Mouse (Mus musculus) neural tube, embryonic 11.5 days (tissue): ENCODE measurements around the gene Trim60. TPM values are rescaled to one million over a fixed set of nuclear protein-coding genes. Genes with fewer than 3 reads are reported as not detected.
"Not testable (repeated sequence)": the region's sequence is repeated elsewhere in the genome, so short reads cannot be mapped to it uniquely, and the experiment has no call there.

Source experiments
- ATAC-seq: fragments of 200-750 bp; cut with Nextera tagmentation; 2 replicates; pipeline ENCODE4 v1.8.0; 2017; ENCODE audit warnings: moderate number of reproducible peaks, mild to moderate bottlenecking, moderate TSS enrichment, moderate library complexity; ENCODE audit not compliant: insufficient read depth, low FRiP score, low TSS enrichment
- DNase-seq: peaks from one replicate; pipeline ENCODE4 v3.0.0-alpha.2; 2015; ENCODE audit warnings: low spot score
- H3K27ac ChIP-seq: fragments of 300-500 bp; sonication (generic); 2 replicates; pipeline ENCODE4 v1.5.1; 2014; ENCODE audit warnings: low read depth, mild to moderate bottlenecking, low read length
- H3K27me3 ChIP-seq: fragments of 300-500 bp; sonication (generic); 2 replicates; pipeline ENCODE4 v1.6.1; 2014; ENCODE audit warnings: mild to moderate bottlenecking, low read length, mixed read lengths; ENCODE audit not compliant: control insufficient read depth, insufficient read depth
- H3K36me3 ChIP-seq: fragments of 300-500 bp; sonication (generic); 2 replicates; pipeline ENCODE4 v1.6.1; 2014; ENCODE audit warnings: mild to moderate bottlenecking, low read length, moderate library complexity, mixed read lengths; ENCODE audit not compliant: control insufficient read depth, insufficient read depth
- H3K4me1 ChIP-seq: fragments of 300-500 bp; sonication (generic); 2 replicates; pipeline ENCODE4 v1.6.1; 2014; ENCODE audit warnings: low read length, mixed read lengths; ENCODE audit not compliant: control insufficient read depth, insufficient read depth
- H3K4me2 ChIP-seq: fragments of 300-500 bp; sonication (generic); 2 replicates; pipeline ENCODE4 v1.6.1; 2014; ENCODE audit warnings: low read depth, mild to moderate bottlenecking, moderate library complexity
- H3K4me3 ChIP-seq: fragments of 300-500 bp; sonication (generic); 2 replicates; pipeline ENCODE4 v1.5.1; 2014; ENCODE audit warnings: low read depth, low read length
- H3K9ac ChIP-seq: fragments of 300-500 bp; sonication (generic); 2 replicates; pipeline ENCODE4 v1.6.1; 2014; ENCODE audit warnings: mild to moderate bottlenecking, low read length
- H3K9me3 ChIP-seq: fragments of 300-500 bp; sonication (generic); 2 replicates; pipeline ENCODE4 v1.6.1; 2016; ENCODE audit warnings: low read length; ENCODE audit not compliant: control insufficient read depth
- WGBS: fragments of 180-500 bp; shearing (Covaris S2); extraction: QIAGEN DNeasy Blood & Tissue Kit; methylation state at CpG from one replicate; pipeline ENCODE4 v1.1.7; 2014; 5-methylcytosine and 5-hydroxymethylcytosine counted together
- polyA plus RNA-seq: library from polyadenylated mRNA; unstranded; fragments of >200 nt; fragmentation: Nextera tagmentation; extraction: Ambion mirVana; gene quantifications from 2 replicates; pipeline ENCODE4 v1.2.1, GENCODE M21; 2014

Gene Trim60
- polyA plus RNA-seq, 1 experiment from 2014 or later = not detected

DNA sequence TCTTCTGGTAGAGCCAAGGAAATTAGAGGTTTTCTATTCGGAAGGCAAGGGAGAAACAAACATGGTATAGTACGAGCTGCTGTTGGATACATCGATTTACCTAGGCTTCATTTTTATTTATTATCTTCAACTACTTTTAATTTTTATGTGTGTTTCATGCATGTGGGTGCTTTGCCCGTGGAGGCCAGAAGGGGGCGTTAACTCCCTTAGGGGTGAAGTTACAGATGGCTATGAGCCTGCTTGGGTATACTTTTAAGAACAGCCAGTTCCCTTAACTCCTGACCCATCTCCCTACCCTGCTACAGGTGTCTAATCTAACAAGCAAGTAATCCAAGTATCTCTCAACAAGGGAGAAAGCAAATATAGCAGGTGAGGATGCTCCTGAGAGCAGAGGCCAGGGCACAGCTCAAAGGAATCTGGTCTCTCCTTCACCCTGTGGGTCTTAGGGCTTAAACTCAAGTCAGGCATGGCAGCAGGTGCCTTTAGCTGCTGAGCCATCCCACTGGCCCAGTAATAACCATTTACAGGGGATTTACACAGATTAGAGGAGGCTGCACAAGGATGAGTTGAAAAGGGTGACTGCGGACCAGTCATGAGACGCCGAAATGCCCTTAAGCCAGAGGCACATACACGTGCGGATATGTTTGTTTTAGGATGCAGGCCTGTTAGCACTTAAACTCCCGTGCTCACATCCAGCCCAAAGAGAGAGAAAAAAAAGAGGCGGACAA lies 10.7 kb upstream of the Trim60 start:
- Histone ChIP-seq H3K4me3 (no peak overlapping the region), H3K27me3 (no peaks in the 10 kb centered on the region), H3K4me2 (no peak overlapping the region), H3K36me3 (no peaks in the 10 kb centered on the region), H3K27ac (no peak overlapping the region), H3K9ac (no peak overlapping the region), H3K4me1 (no peaks in the 10 kb centered on the region), H3K9me3 (no peaks in the 10 kb centered on the region)
- DNase-seq (no peak), ATAC-seq (no peak)
- WGBS = 88% methylated on average over 12 of the region's 12 CpGs

DNA sequence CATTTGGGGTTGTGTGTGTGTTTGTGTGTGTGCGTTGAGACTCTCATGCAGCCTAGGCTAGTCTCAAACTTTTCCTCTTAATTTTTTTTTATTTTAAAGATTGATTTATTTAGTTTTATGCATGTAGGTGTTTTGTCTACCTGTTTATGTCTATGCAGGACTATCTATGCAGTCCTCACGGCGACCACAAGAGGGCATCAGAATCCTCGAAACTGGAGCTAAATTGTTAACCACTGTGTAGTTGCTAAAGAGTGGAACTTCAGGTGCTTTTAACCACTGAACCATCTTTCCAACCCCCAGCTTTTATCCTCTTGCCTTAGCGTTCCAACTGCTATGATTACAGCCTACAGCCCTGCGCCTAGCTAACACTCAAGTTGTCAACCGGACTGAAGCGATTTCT lies 4.1 kb upstream of the Trim60 start:
- Histone ChIP-seq H3K27me3 (no peaks in the 10 kb centered on the region), H3K9me3 (no peaks in the 10 kb centered on the region), H3K4me2 (no peak overlapping the region), H3K36me3 (no peaks in the 10 kb centered on the region), H3K27ac (no peak overlapping the region), H3K4me1 (no peaks in the 10 kb centered on the region), H3K9ac (no peak overlapping the region), H3K4me3 (no peak overlapping the region)
- ATAC-seq = 0 out of 2 replicates have a peak, but pooled peaks have one; percentile 38
- peak; percentile 45 for DNase-seq
- WGBS = 51% methylated on average over 8 of the region's 8 CpGs

DNA sequence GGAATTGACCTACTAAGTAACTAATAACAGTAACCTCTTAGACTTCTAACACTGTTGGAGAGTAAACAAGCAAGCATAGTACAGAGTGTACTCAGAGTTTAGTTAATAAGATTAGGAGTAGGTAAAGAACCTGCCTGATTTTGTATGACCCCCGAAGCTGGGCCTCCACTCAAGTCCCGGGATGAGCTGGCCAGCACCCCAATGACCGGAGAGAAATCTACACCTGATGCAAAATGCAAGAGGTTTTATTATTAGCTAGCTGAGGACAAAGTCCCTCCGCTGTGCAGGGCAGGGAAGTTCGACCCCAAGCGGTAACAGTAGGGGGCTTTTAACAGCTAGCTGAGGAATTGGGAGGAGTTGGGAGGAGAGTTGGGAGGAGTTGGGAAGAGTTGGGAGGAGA lies 10.8 kb downstream of the Trim60 start:
- DNase-seq, H3K27ac ChIP-seq, H3K9me3 ChIP-seq, H3K27me3 ChIP-seq, H3K4me3 ChIP-seq, H3K4me2 ChIP-seq, H3K36me3 ChIP-seq, H3K4me1 ChIP-seq, H3K9ac ChIP-seq, ATAC-seq: not testable (repeated sequence)
- WGBS = 79% methylated on average over 6 of the region's 6 CpGs

DNA sequence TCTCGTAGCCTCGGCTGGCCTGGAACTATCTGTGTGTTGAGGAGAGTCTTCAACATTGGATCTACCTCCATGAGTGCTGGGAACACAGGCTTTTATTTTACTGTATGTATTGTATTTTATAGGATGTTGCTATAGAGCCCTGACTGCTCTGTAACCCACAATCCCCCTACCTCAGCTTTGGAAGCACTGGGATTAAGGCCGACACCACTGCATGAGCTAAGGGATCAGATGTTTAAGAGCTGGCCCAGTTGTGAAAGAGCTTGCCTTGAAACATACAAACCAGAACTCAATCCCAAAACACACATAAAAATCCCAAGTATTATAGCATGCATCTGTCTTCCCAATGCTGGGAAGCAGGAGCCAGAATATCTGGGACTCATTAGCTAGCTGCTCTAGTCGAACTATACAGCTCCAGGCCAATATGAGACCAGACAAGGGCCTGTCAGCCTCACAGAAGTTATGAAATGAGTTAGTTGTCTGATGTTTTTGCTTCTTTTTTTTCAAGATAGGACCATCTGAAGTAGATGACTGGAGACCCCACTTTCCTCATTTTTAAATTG lies 19.5 kb downstream of the Trim60 start:
- no peaks in the 10 kb centered on the region for H3K9me3 ChIP-seq
- no peak overlapping the region for H3K27ac ChIP-seq
- no peak overlapping the region for H3K4me2 ChIP-seq
- no peak for ATAC-seq
- H3K4me1 ChIP-seq = no peaks in the 10 kb centered on the region
- H3K27me3 ChIP-seq = no peaks in the 10 kb centered on the region
- no peak for DNase-seq
- no peak overlapping the region for H3K9ac ChIP-seq
- no peak overlapping the region for H3K4me3 ChIP-seq
- H3K36me3 ChIP-seq = no peaks in the 10 kb centered on the region
- WGBS = 85% methylated on average over 4 of the region's 4 CpGs

DNA sequence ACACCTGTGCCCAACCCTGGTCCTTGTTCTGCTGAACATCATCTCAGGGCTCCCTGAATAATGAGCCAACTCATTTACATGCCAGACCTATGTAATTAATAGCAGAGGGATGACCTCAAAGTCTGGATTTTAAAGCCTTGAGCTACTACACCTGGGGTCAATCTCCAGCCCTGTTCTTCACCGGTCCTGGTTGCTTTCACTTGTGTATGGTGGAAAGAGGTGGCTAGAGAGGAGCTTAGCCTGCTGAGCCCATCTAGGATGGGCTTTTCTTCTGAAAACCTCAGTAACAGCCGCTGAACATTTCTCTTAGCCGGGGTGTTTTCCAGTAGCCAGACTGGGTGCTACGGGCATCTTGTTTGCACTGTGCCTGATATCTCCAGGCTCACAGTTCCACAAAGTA lies 30.7 kb downstream of the Trim60 start, which contains the start of gene Trim75:
TSS of gene Trim75 (minus strand) at position 101 of the 400 bp plus-strand sequence.
- no peaks in the 10 kb centered on the region for H3K9me3 ChIP-seq
- no peaks in the 10 kb centered on the region for H3K4me1 ChIP-seq
- ATAC-seq (no peak), DNase-seq (no peak)
- 89% methylated on average over 4 of the region's 4 CpGs for WGBS
- H3K4me2 ChIP-seq = no peak within 1 kb of the TSS
- H3K36me3 ChIP-seq = no peaks in the 10 kb centered on the region
- H3K27ac ChIP-seq = no peak within 1 kb of the TSS
- H3K4me3 ChIP-seq = no peak within 1 kb of the TSS
- H3K9ac ChIP-seq = no peak within 1 kb of the TSS
- no peaks in the 10 kb centered on the region for H3K27me3 ChIP-seq

DNA sequence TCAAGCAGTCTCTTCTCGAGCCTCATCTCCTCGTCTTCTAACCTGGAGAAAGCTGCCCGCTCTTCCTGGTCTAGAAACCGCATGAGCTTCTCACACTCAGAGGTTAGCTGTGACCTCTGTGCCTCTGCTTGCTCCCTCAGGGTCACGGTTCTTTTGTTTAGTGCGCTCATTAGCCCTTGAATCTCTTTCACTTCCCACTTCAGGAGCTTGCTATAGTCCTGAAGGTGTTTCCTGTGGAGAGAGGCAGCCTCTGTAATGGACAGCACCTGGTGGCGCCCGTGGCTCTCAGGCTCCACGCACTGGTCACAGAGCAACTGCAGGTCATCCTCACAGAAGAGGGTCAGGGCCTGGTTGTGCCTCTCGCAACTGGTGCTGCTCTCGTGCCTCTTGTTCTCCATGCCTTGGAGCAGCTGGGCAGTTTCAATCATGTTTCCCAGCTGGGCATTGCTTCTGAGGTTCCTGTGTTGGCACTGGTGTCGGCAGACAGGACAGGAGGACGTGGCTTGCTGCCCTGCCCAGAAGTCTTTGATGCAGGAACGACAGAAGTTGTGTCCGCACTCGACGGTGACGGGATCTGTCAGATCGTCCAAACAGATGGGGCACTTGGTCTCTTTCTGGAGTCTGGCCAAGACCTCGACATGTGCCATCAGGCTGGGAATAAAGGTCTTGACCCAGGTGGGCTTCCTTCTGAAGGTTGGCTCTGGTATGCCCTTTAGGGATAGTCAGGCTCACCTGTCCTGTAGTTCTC lies 35.1 kb downstream of the Trim60 start:
- no peak for DNase-seq
- Histone ChIP-seq H3K36me3 (no peaks in the 10 kb centered on the region), H3K9ac (no peak overlapping the region), H3K4me1 (no peaks in the 10 kb centered on the region), H3K9me3 (no peaks in the 10 kb centered on the region), H3K27me3 (no peaks in the 10 kb centered on the region), H3K4me3 (no peak overlapping the region), H3K4me2 (no peak overlapping the region), H3K27ac (no peak overlapping the region)
- WGBS = 77% methylated on average over 20 of the region's 20 CpGs
- no peak for ATAC-seq

DNA sequence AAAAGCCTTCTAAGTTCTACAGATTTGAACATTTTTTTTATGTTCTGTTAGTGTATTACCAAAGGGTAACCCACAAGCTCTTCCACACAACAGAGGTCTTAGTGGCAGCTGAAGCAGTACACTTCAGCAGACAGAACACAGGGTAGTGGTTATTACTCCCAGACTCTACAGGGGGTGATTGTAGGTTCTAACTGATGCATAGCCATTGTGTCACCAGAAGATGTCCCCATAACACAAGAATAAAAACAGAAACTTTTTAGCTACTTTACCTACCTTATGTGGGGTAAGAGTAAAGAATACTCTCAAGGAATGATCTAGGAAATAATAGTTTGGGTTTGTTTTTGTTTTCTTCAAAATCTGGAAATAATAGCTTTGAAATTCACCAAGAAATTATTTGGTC lies 55.5 kb downstream of the Trim60 start:
- no peak overlapping the region for H3K9ac ChIP-seq
- DNase-seq (no peak), ATAC-seq (no peak)
- H3K4me3 ChIP-seq = no peak overlapping the region
- no peaks in the 10 kb centered on the region for H3K36me3 ChIP-seq
- H3K27ac ChIP-seq = no peak overlapping the region
- no peaks in the 10 kb centered on the region for H3K4me1 ChIP-seq
- H3K9me3 ChIP-seq = no peaks in the 10 kb centered on the region
- H3K4me2 ChIP-seq = no peak overlapping the region
- no peaks in the 10 kb centered on the region for H3K27me3 ChIP-seq

DNA sequence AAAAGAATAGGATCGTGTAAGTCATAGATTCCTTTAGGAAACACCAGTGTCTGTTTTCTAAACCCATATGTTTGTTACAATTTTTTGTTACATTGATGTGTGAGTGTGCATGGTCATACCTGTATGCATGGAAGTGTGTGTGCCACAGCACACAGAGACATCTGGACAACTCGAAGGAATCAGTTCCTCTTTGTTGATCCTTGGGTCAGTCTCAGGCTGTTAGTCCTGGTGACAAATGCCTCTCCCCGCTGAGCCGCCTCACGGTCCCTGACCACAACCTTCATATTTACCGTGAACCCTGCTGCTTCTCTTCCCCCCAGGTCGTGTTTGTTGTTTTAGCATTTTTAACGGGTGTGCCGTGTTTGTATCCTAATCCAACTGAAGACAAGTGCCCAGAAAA lies 59.4 kb downstream of the Trim60 start:
- H3K27ac ChIP-seq = no peak overlapping the region
- ATAC-seq (no peak), DNase-seq (no peak)
- H3K4me1 ChIP-seq = no peaks in the 10 kb centered on the region
- H3K27me3 ChIP-seq = no peaks in the 10 kb centered on the region
- H3K36me3 ChIP-seq = no peaks in the 10 kb centered on the region
- H3K4me3 ChIP-seq = no peak overlapping the region
- WGBS = 73% methylated on average over 9 of the region's 9 CpGs
- H3K9ac ChIP-seq = no peak overlapping the region
- no peaks in the 10 kb centered on the region for H3K9me3 ChIP-seq
- no peak overlapping the region for H3K4me2 ChIP-seq

DNA sequence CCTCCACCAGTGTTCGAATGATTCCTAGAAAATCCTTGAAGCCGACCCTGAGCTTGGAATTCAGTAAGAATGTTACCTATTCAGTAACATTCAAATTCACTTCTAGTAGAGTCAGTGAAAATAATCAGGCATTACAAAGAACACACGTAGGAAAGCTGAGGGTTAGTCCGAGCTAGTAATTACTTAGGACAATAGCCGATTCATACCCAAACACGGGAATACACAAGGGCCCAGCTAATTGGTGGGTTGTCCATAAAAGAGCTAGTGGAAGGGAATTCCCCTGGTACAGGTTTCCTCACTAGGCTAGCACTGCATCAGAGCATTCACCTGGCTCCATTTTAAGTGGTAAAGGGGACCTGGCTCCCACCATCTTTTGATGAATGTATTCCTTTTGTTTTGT lies 66.3 kb downstream of the Trim60 start:
- Histone ChIP-seq H3K4me2 (no peak overlapping the region), H3K36me3 (no peaks in the 10 kb centered on the region), H3K9ac (no peak overlapping the region), H3K9me3 (no peaks in the 10 kb centered on the region), H3K27ac (no peak overlapping the region), H3K4me1 (no peaks in the 10 kb centered on the region), H3K4me3 (no peak overlapping the region), H3K27me3 (no peaks in the 10 kb centered on the region)
- WGBS = 86% methylated on average over 6 of the region's 6 CpGs
- no peak for ATAC-seq
- no peak for DNase-seq
